12 mouse cellular contexts compared by ENCODE assay signal in genomic region chr1:155147228-155147627, GRCm38 (mm10). TPM values are rescaled to one million over a fixed set of nuclear protein-coding genes. Genes with fewer than 3 reads are reported as not detected.
DNase-seq lines count a peak whose midpoint lies in the region; ATAC-seq and TF ChIP-seq lines count a peak whose summit lies in the region.
"Had no signal": no experiment of that assay in that cellular context is flagged by ENCODE, and none has a peak within 500 bp of the region (broad histone marks: within the 10 kb centered on the region; RNA-seq: fewer than 3 reads in every experiment).

No protein-coding gene starts in this region.

- TF ChIP-seq CTCF in heart, postnatal 0 days (IDR thresholded peaks at IDR 0.05; ENCODE audit: low read depth), result no peak
- TF ChIP-seq CTCF in G1E (IDR thresholded peaks at IDR 0.05; ENCODE audit: low read depth, low read length), result no peak

- TF ChIP-seq EP300 in heart, postnatal 0 days (IDR thresholded peaks at IDR 0.05; ENCODE audit: low read depth), result no peak

- H3K27me3 ChIP-seq in heart, postnatal 0 days (ENCODE audit: control insufficient read depth, insufficient read depth, low read length), result no peaks in the 10 kb centered on the region
- peaks cover 15% of the 10 kb centered on the region for H3K27me3 ChIP-seq in G1E (ENCODE audit: insufficient read depth, low read length)
- H3K27me3 ChIP-seq in megakaryocyte, embryonic 14.5 days (replicated peaks), result no peaks in the 10 kb centered on the region
- H3K27me3 ChIP-seq: lung, embryonic 15.5 days; midbrain, embryonic 12.5 days had no signal

- no peak overlapping the region for H3K4me3 ChIP-seq in heart, postnatal 0 days (ENCODE audit: low read depth, low read length)
- H3K4me3 ChIP-seq in G1E (ENCODE audit: low read depth, low read length), result no peak overlapping the region
- peak overlapping the region; percentile 51 for H3K4me3 ChIP-seq in megakaryocyte, embryonic 14.5 days (replicated peaks)
- H3K4me3 ChIP-seq: midbrain, embryonic 12.5 days had no signal

- no peak overlapping the region for H3K9ac ChIP-seq in heart, postnatal 0 days (replicated peaks; ENCODE audit: low read depth, low read length)
- H3K9ac ChIP-seq: forebrain, postnatal 0 days; midbrain, embryonic 12.5 days had no signal

- H3K9me3 ChIP-seq in heart, postnatal 0 days (replicated peaks; ENCODE audit: control insufficient read depth, low read length), result no peaks in the 10 kb centered on the region
- H3K9me3 ChIP-seq in G1E (replicated peaks), result no peaks in the 10 kb centered on the region
- peaks cover 5% of the 10 kb centered on the region for H3K9me3 ChIP-seq in megakaryocyte, embryonic 14.5 days
- H3K9me3 ChIP-seq: heart, embryonic 10.5 days; lung, embryonic 15.5 days; midbrain, embryonic 12.5 days had no signal

- no peaks in the 10 kb centered on the region for H3K36me3 ChIP-seq in heart, postnatal 0 days (replicated peaks; ENCODE audit: control insufficient read depth, insufficient read depth, low read length)
- H3K36me3 ChIP-seq in G1E (replicated peaks), result no peaks in the 10 kb centered on the region
- H3K36me3 ChIP-seq in megakaryocyte, embryonic 14.5 days (replicated peaks; ENCODE audit: low read length), result peaks cover 12% of the 10 kb centered on the region
- H3K36me3 ChIP-seq: heart, embryonic 10.5 days; lung, embryonic 15.5 days; midbrain, embryonic 12.5 days had no signal

- H3K4me2 ChIP-seq in heart, postnatal 0 days (ENCODE audit: low read depth, low read length), result peak overlapping the region; percentile 76; the same call in 1 of the 2 replicates
- H3K4me2 ChIP-seq: midbrain, embryonic 12.5 days had no signal

- ATAC-seq in heart, postnatal 0 days (ENCODE audit: insufficient read depth, low read depth), result no peak
- no peak for ATAC-seq in G1E (ENCODE audit: extremely low read depth, insufficient number of reproducible peaks, low FRiP score, poor library complexity, severe bottlenecking)

- H3K27ac ChIP-seq in heart, postnatal 0 days (ENCODE audit: low read depth), result no peak overlapping the region
- H3K27ac ChIP-seq: heart, embryonic 10.5 days; midbrain, embryonic 12.5 days had no signal

- DNase-seq in heart, postnatal 0 days (ENCODE audit: low spot score), result no peak
- DNase-seq in heart, adult 8-10 months (ENCODE audit: low spot score), result no peak
- DNase-seq in 416B (ENCODE audit: low read depth) (peak; percentile 17), G1E (ENCODE audit: low spot score) (peak; percentile 11)
- no peak for DNase-seq in gastrocnemius, adult 8-10 months (ENCODE audit: low spot score in 2 of 2)
- DNase-seq in left cerebral cortex, adult 9 months (ENCODE audit: low spot score in 2 of 2), result no peak
- DNase-seq: cerebellum, postnatal 36 days had no signal

- H3K4me1 ChIP-seq in heart, postnatal 0 days (ENCODE audit: control insufficient read depth, insufficient read depth), result no peaks in the 10 kb centered on the region
- H3K4me1 ChIP-seq in G1E (ENCODE audit: insufficient read depth, low read depth, low read length), result peaks cover 19% of the 10 kb centered on the region
- peaks cover 36% of the 10 kb centered on the region for H3K4me1 ChIP-seq in megakaryocyte, embryonic 14.5 days
- H3K4me1 ChIP-seq: midbrain, embryonic 12.5 days had no signal

- 82% methylated on average over 2 of the region's 2 CpGs for WGBS in heart, postnatal 0 days

RNA-seq across cellular contexts. Expression of gene Mr1, which starts 0.6 kb away (rescaled TPM):
- 8.2 and 16.1 TPM in 2 replicates for total RNA-seq in heart, postnatal 0 days (2014; rRNA removed; ENCODE audit: low replicate concordance)
- polyA plus RNA-seq in heart, postnatal 0 days (2015; fragmentation: Nextera tagmentation; extraction: Ambion mirVana), result 6.5 and 7.2 TPM in 2 replicates
- total RNA-seq in heart, adult 8-10 months (2022), result 10 to 100 TPM in 2 of 4 experiments, 1 to 10 TPM in 2; 6.9 to 11.2 (median 8.7) TPM
- total RNA-seq in G1E (2014; fragmentation: Nextera tagmentation), result 3.6 and 4.3 TPM in 2 replicates
- total RNA-seq in G1E (2017), result 2.3 and 3.0 TPM in 2 replicates
- 0.02 and 0.09 TPM in 2 replicates for polyA plus RNA-seq in G1E (2012)
- 1.1 TPM in 1 of 2 replicates, not detected in the other for polyA plus RNA-seq in megakaryocyte, embryonic 14.5 days (2012; ENCODE audit: insufficient read depth, low replicate concordance)
- total RNA-seq in gastrocnemius, adult 8-10 months (2022), result 10 to 100 TPM; 12.4 to 16.1 (median 13.3) TPM

RNA-seq across cellular contexts. Expression of gene Stx6, which starts 11.3 kb away (rescaled TPM):
- 56.6 and 59.4 TPM in 2 replicates for total RNA-seq in heart, postnatal 0 days (2014; rRNA removed; ENCODE audit: low replicate concordance)
- 36.3 and 39.6 TPM in 2 replicates for polyA plus RNA-seq in heart, postnatal 0 days (2015; fragmentation: Nextera tagmentation; extraction: Ambion mirVana)
- 10 to 100 TPM; 20.0 to 24.4 (median 23.4) TPM for total RNA-seq in heart, adult 8-10 months (2022)
- total RNA-seq in G1E (2014; fragmentation: Nextera tagmentation) (27.5 and 46.3 TPM in 2 replicates), G1E (2017) (36.0 and 60.5 TPM in 2 replicates)
- 117 and 160 TPM in 2 replicates for polyA plus RNA-seq in G1E (2012)
- polyA plus RNA-seq in megakaryocyte, embryonic 14.5 days (2012; ENCODE audit: insufficient read depth, low replicate concordance), result 110 and 143 TPM in 2 replicates
- 10 to 100 TPM; 12.1 to 14.6 (median 13.0) TPM for total RNA-seq in gastrocnemius, adult 8-10 months (2022)

RNA-seq across cellular contexts. Expression of gene Ier5, which starts 47.8 kb away (rescaled TPM):
- 50.4 and 56.2 TPM in 2 replicates for total RNA-seq in heart, postnatal 0 days (2014; rRNA removed; ENCODE audit: low replicate concordance)
- polyA plus RNA-seq in heart, postnatal 0 days (2015; fragmentation: Nextera tagmentation; extraction: Ambion mirVana), result 3.1 and 3.9 TPM in 2 replicates
- total RNA-seq in heart, adult 8-10 months (2022), result 10 to 100 TPM; 10.3 to 22.4 (median 13.3) TPM
- total RNA-seq in G1E (2014; fragmentation: Nextera tagmentation), result 6.8 and 8.0 TPM in 2 replicates
- 12.6 and 16.6 TPM in 2 replicates for total RNA-seq in G1E (2017)
- polyA plus RNA-seq in G1E (2012), result 7.8 and 10.7 TPM in 2 replicates
- polyA plus RNA-seq in megakaryocyte, embryonic 14.5 days (2012; ENCODE audit: insufficient read depth, low replicate concordance), result 33.6 and 49.8 TPM in 2 replicates
- total RNA-seq in gastrocnemius, adult 8-10 months (2022), result 1 to 10 TPM; 4.7 to 9.9 (median 6.4) TPM

Comparison
In these comparisons a context has a peak if more than half of its experiments do, and no peak if none do; other contexts are left out.
1. DNase-seq: peak in 416B (single experiment) and G1E (single experiment); none in heart, postnatal 0 days (single experiment), heart, adult 8-10 months (single experiment), gastrocnemius, adult 8-10 months (0 of 2) and left cerebral cortex, adult 9 months (0 of 2).